Mouse (Mus musculus) spleen, adult 2 months (tissue): ENCODE results near the gene Ccdc69.
"Not testable (repeated sequence)": the region's sequence is repeated elsewhere in the genome, so short reads cannot be mapped to it uniquely, and the experiment has no call there.

ENCODE experiments used
- CTCF ChIP-seq: fragments of 200-500 bp; IDR thresholded peaks from 2 replicates; pipeline ENCODE4 v1.5.1; 2011; ENCODE audit warnings: mild to moderate bottlenecking, inconsistent platforms; ENCODE audit not compliant: insufficient read depth, insufficient read length, insufficient replicate concordance; ENCODE audit errors: extremely low read depth
- POLR2A ChIP-seq: fragments of 200-500 bp; IDR thresholded peaks from 2 replicates; pipeline ENCODE4 v1.6.1; 2011; ENCODE audit warnings: low read depth, low read length, inconsistent platforms

DNA sequence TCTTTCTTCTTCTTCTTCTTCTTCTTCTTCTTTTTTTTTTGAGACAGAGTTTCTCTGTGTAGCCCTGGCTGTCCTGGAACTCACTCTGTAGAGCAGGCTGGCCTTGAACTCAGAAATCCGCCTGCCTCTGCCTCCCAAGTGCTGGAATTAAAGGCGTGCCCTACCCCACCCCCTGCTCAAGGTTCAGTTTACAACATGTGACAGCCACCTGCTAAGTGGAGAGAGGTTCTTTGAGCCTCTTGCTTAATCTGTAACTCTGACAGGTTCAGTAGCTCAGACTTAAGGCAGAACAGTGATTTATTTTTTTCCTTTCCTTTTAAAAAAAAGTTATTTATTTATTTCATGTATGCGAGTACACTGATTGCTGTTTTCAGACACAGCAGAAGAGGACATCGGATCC is 18.4 kb upstream of the Ccdc69 start:
- not testable (repeated sequence) for TF ChIP-seq CTCF, POLR2A
